Mouse (Mus musculus) right cerebral cortex, postnatal 25 days (tissue): Measurements from ENCODE around the gene Unc119.
A peak's percentile ranks its signal among the peaks of the same experiment; 100 is the strongest.

Source experiments
- DNase-seq: peaks from one replicate; pipeline ENCODE4 v3.0.0; 2022

The Unc119 gene

DNA sequence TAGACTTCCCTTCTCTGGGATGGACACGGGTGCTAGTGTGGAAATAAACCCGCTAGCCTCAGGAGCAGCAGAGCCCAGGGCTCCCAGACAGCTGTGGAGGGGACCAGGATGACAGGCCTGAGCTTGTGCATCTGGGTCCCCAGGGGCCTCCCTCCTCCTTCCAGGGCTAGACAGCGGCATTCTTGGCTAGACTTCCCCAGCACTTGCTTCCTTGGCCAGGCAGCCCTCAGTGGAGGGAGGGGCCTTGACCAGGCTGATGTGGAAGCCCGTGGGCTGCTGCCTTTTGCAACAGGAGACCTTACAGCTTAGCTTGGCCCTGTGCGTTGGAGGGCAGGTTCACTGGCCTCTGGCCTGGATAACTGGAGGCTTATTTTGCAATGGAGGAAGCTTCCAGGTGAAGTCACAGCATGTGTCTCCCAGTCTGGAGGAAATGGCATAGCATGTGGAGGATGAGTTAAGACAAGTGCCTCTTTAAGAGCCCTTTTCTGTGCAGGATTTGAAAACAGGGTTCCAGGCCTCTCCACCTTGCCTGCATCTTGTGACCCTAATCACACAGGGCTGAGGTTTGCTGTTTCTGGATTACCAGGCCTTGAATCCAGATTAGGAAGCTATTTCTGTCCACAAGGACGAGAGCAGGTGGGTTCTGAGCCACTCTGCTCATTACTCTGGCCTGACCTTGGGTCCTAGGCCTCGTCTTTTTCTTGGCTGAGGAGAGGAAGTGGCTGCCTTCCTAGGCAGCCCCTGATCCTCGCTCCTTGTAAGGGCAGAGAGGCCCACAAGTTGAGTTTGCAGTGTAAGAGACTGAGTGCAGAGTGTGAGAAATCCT lies 1.8 kb downstream of the Unc119 start:
- DNase-seq: no peak

- no peak for DNase-seq
Observed at GRCm38 (mm10) chr11:78345801-78346200, 2.5 kb downstream of the Unc119 start.

DNA sequence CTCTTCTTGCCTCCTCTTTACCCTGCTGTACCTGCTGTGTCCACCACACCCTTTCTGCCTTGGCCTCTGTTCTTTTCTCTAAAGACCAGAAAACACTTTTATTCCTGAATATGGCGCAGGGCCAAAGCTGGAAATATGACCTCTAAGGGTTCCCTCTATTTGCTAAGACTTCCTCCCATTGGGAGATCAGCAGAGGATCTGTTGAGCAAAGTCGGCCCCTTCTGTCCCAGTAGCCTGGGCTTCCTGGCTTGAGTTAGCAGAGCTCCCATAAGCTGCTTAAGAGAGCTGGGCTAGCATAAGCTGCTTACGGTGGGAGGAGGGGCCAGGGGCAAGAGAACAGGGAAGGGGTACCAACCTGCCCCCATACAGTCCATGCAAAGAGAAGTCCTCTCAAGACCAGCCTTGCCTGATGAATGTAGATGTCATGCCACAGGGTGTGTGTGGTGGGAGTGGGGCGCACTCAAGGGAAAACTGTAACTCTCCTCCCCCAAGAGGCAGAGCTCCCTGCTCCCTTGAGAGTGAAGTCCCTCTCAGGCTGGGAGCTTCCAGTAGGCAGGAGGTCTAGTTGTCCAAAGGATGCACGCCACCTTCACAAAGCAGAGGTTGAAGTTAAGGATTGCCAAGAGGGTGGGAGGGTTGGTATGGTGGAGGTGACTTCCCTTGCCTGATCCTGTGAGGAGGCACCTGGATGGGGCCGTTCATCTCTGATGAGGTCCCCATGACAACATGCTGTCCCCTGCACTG lies 3.2 kb downstream of the Unc119 start:
- no peak for DNase-seq

DNA sequence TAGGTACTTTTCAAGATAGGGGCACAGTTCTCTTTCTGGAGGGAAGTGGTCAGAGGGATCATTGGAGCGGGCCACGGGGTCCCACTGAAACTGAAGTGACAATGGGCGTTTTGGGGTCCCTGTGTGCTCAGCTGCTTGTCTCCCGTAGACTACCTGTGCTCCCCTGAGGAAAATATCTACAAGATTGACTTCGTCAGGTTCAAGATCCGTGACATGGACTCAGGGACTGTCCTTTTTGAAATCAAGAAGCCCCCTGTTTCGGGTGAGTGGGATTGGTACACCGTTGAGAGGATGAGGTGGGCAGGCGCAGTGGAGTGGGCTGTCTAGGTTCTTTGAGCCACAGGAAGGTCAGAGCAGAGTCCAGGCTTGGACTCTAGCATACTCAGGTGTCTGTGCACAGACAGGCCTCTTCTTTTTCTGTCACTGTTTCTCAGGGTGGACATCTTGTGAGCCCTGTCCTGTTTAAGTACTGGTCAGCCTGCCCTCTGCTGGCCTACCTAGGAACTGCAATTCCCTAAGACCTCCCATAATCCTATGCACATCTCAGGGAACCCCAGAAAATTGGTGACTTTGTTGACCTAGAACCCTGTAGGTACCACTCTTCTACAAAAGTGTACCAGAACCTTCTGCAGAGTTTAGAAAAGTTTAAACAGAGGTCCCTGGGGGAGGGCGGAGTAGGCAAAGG lies 3.9 kb downstream of the Unc119 start:
- no peak for DNase-seq

DNA sequence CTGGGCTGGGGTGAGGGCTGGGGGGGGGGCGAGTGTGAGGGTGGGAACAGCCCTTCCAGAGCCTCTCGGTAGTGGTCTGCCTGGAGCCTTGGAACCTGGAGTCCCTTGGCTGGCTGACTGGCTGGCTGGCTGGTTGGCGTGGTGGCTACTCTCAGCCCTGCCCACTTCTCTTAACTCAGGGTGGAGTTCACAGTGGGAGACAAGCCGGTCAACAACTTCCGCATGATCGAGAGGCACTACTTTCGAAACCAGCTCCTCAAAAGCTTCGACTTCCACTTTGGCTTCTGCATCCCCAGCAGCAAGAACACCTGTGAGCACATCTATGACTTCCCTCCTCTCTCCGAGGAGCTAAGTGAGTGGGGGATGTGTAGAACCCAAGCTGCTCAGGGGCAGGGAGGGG lies 4.6 kb downstream of the Unc119 start:
- DNase-seq: no peak

- DNase-seq: no peak
Observed at GRCm38 (mm10) chr11:78348474-78348873, 5.2 kb downstream of the Unc119 start.

- DNase-seq: no peak
Observed at GRCm38 (mm10) chr11:78349441-78350358, 6.4 kb downstream of the Unc119 start.

- DNase-seq: no peak
Observed at GRCm38 (mm10) chr11:78353081-78353480, 9.8 kb downstream of the Unc119 start.

- DNase-seq: no peak
Observed at GRCm38 (mm10) chr11:78354905-78355304, 11.6 kb downstream of the Unc119 start.

- no peak for DNase-seq
Observed at GRCm38 (mm10) chr11:78355471-78356238, 12.4 kb downstream of the Unc119 start.

DNA sequence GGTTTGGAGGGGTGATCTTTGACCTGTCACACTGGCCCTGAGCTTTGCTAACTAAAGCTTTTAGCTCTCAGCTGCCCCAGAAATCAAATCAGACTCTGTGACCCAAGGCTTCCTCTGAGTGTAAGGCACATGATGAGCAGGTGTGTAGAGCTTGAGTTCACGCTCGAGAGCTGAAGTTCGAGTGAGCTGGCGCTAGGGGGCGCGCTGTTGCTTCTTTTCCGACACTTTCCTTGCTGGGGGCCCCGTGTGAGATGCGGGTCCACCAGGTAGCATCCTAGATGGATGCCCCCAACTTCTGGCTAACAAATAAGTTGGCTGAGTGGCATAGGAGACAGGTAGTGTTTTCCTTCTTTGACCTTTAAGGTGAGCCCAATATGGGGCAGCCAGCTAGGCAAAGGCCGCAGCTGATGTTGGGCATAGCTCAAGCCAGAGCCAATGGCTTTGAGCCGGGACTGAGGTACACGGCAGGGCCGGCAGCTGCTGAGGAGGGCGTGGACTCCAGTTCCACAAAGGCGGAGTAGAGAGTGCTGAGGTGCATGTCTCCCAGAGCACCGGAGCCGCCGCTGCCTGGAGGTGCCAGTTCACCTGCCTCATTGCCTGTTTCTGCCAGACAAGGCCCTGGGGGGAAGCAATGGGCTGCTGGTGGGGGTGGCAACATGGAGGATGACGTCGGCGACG lies 15.2 kb downstream of the Unc119 start:
- DNase-seq: no peak

DNA sequence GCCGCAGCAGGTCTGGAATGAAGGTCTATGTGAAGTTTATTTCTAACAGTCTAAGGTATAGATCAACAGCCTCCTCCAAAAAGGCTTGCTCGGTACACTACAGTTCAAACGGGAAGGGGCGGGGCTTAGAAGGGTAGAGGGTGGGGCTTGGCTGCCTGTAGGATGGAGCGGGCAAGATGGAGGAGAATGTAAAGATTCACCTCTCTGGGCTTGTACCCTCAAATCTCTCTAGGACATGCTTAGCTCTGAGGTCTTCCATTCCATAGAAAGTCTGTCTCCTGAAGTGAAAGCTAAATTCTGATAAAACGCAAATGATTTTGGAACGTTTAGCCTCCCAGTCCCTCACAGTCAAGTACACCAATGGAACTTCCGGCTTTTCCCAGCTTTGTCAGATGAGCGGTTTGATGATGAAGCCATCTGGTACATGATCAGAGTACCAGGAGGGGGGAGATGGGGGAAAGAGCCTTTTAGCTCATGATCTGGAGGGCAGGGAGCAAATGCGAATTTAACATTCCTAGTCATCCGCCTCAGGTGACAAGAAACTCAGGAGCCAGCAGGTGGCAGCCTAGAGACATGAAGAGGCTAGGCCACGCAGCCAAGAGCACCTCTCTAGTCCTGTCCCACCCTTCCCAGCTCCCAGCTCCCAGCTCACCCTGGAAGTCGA lies 17.0 kb downstream of the Unc119 start:
- DNase-seq: peak; percentile 59

DNA sequence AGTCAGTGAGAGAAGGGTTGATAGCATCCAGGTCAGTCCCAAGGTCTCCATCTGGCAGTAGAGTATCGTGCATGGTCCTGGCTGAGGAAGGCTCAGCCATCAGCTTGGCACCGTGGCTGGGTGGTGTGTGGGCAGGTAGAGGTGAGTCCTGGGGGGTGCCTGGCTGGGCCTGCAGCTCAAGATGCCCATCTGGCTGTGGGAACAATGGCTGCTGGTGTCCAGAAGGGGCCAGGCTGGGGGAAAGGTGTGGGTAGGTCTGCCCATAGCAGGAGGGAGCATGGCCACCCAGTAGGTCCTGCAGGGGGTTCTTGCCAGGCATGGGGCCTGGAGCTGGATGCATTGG lies 17.5 kb downstream of the Unc119 start:
- DNase-seq: no peak

DNA sequence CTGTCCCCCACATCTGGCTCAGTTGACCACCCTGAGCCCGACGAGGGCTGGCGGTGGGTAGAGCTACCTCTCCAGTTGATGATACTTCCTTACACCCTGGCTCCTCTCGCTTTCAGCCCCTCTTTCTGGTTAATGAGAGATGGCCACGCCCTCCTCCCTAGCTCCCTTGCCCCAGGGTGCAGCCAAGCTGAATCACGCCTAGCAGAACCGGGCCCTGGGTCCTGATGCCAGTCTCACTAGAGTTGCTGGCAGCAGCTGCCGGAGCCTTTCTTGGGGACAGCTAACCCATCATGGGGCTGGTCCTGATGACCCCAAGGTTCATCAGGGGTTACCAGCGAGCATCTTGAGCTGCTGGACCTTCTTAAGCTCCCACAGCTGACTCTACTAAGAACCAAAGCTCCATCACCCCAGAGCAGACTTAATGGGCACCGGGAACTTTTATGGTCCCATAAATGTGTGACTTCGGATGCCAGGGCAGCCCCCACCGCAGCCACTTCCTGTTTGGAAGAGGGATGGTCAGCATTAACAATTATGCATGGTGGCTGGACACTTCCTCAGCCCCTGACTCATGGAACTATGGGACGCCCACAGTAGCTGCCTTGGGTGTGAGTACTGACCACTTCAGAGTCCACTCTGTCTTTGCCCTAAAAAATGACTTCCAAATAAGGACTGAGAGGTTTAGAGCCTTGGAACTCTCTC lies 20.2 kb downstream of the Unc119 start:
- DNase-seq: no peak

GRCm38 (mm10) chr11:78364103-78364502 lies 20.8 kb downstream of the Unc119 start:
- no peak for DNase-seq

GRCm38 (mm10) chr11:78367456-78368225 lies 24.4 kb downstream of the Unc119 start:
- DNase-seq: no peak

GRCm38 (mm10) chr11:78370389-78370788 lies 27.1 kb downstream of the Unc119 start:
- no peak for DNase-seq

- DNase-seq: no peak
Observed at GRCm38 (mm10) chr11:78371711-78372110, 28.4 kb downstream of the Unc119 start.

GRCm38 (mm10) chr11:78372166-78372565 lies 28.9 kb downstream of the Unc119 start:
- DNase-seq: no peak
